Mouse (Mus musculus) bone marrow, adult 2 months (tissue): ENCODE measurements around the gene Usf1. TPM values are rescaled to one million over a fixed set of nuclear protein-coding genes. Genes with fewer than 3 reads are reported as not detected.
A peak's percentile ranks its signal among the peaks of the same experiment; 100 is the strongest.

Source experiments
- H3K27ac ChIP-seq: fragments of 200-500 bp; 2 replicates; pipeline ENCODE4 v1.5.1; 2012; ENCODE audit warnings: low read depth, mild to moderate bottlenecking, control low read depth, inconsistent platforms, low read length; ENCODE audit not compliant: control insufficient read depth, poor library complexity, insufficient read depth
- H3K4me1 ChIP-seq: fragments of 200-500 bp; 2 replicates; pipeline ENCODE4 v1.6.1; 2011; ENCODE audit warnings: low read length; ENCODE audit not compliant: control insufficient read depth, insufficient read depth
- H3K4me3 ChIP-seq: fragments of 200-500 bp; replicated peaks from 2 replicates; pipeline ENCODE3; 2011; ENCODE audit warnings: mild to moderate bottlenecking, low read depth, low read length, control low read depth; ENCODE audit not compliant: control insufficient read depth
- CTCF ChIP-seq: fragments of 200-500 bp; IDR thresholded peaks from 2 replicates; pipeline ENCODE4 v1.5.1; 2011; ENCODE audit warnings: low read length, control low read depth; ENCODE audit not compliant: control insufficient read depth, insufficient read depth
- POLR2A ChIP-seq: fragments of 200-500 bp; IDR thresholded peaks from 2 replicates; pipeline ENCODE4 v1.6.1; 2011; ENCODE audit warnings: low read depth, mild to moderate bottlenecking, control low read depth, low read length, borderline replicate concordance; ENCODE audit not compliant: control insufficient read depth
- WGBS: fragments of 180-500 bp; shearing (Covaris S2); methylation state at CpG from one replicate; pipeline ENCODE4 v1.1.7; 2018; 5-methylcytosine and 5-hydroxymethylcytosine counted together
- polyA plus RNA-seq: library from polyadenylated mRNA; stranded (reverse); fragments of >200 nt; gene quantifications from 2 replicates; pipeline ENCODE4 v1.2.4, GENCODE M21; 2011; ENCODE audit warnings: low replicate concordance; ENCODE audit not compliant: missing spikeins, insufficient read depth, insufficient read length

The Usf1 gene
- polyA plus RNA-seq, 1 experiment: 92.2 TPM

DNA sequence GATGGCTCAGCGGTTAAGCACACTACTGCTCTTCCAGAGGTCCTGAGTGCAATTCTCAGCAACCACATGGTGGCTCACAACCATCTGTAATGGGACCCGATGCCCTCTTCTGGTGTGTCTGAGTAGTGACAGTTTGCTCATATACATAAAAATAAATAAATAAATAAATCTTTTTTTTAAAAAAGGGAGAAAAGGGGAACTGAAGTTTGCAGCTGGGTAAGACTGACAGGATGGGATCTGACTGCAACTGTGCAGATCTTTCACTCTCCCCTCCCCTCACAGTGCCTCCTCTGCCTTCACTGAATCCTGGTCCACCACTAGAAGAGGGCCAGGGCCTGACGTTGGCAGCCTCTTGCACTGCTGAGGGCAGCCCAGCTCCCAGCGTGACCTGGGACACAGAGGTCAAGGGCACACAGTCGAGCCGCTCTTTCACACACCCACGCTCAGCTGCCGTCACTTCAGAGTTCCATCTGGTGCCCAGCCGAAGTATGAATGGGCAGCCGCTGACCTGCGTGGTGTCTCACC is 29.0 kb upstream of the Usf1 start:
- peaks cover 2% of the 10 kb centered on the region; the same call in 1 of the 2 replicates for H3K4me1 ChIP-seq
- 71% methylated on average over 11 of the region's 11 CpGs for WGBS
- H3K4me3 ChIP-seq: no peak overlapping the region
- H3K27ac ChIP-seq: no peak overlapping the region
- TF ChIP-seq POLR2A (no peak), CTCF (no peak)

GRCm38 (mm10) chr1:171384361-171384760 is 26.8 kb upstream of the Usf1 start:
- TF ChIP-seq POLR2A: no peak
- TF ChIP-seq CTCF: no peak
- H3K4me3 ChIP-seq: no peak overlapping the region
- H3K27ac ChIP-seq: no peak overlapping the region
- WGBS: 80% methylated on average over 9 of the region's 9 CpGs
- peaks cover 2% of the 10 kb centered on the region; the same call in 1 of the 2 replicates for H3K4me1 ChIP-seq

DNA sequence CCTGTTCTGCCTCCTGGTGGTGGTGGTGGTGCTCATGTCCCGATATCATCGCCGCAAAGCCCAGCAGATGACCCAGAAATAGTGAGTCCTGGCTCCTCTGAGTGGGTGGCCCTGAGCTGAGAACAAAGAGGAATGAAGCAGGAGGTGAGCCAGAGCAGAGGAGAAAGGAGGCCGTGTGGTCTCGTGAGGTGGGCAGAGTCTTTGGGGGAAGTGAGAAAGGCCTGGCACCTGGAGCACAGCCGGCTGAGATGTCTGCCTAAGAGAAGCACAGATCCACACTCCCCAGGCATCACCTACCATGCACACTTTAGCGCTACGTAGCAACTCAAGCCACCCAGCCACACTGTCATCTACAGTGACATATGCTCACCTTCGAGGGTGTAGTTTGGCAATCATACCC is 25.9 kb upstream of the Usf1 start:
- Histone ChIP-seq H3K4me3 (no peak overlapping the region), H3K4me1 (peaks cover 2% of the 10 kb centered on the region; the same call in 1 of the 2 replicates), H3K27ac (no peak overlapping the region)
- no peak for TF ChIP-seq CTCF
- TF ChIP-seq POLR2A: no peak
- WGBS: 76% methylated on average over 9 of the region's 9 CpGs

- WGBS: 55% methylated on average over 6 of the region's 6 CpGs
Measured at GRCm38 (mm10) chr1:171387099-171387498, 24.0 kb upstream of the Usf1 start.

GRCm38 (mm10) chr1:171388376-171389102 is 22.6 kb upstream of the Usf1 start, which contains the start of gene Arhgap30:
TSS of gene Arhgap30 (plus strand) at chr1:171388954.
- TF ChIP-seq CTCF (no peak), POLR2A (peak; percentile 93)
- no peaks in the 10 kb centered on the region; the same call in 1 of the 2 replicates for H3K4me1 ChIP-seq
- peak within 1 kb of the TSS; percentile 87 for H3K4me3 ChIP-seq
- peak within 1 kb of the TSS; percentile 95 for H3K27ac ChIP-seq
- 4% methylated on average over 15 of the region's 15 CpGs for WGBS

More at GRCm38 (mm10) chr1:171387099-171387498, 24.0 kb upstream of the Usf1 start:
- H3K4me3 ChIP-seq: no peak overlapping the region
- H3K27ac ChIP-seq: no peak overlapping the region
- H3K4me1 ChIP-seq: peaks cover 2% of the 10 kb centered on the region; the same call in 1 of the 2 replicates
- TF ChIP-seq CTCF (peak; percentile 51), POLR2A (no peak)

DNA sequence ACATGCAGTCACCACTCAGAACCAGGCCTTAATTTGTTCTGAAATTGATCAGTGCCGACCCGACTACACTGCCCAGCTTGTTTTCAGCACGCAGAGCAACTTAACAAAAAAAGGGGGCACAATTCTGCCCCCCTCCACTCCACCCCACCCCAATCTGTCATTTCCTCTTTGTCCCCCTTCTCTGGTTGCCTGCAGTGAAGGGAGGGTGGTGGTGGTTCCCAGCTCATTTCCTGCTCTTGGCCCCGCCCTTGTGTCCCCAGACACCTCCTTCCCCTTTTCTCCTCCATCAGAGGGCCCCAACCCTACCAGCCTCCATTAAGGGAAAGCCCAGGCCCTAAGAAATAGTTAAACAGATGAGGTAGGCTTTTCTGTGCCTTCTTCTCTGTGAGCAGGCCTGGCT is 21.0 kb upstream of the Usf1 start:
- 0% methylated on average over 4 of the region's 4 CpGs for WGBS
- TF ChIP-seq CTCF (no peak), POLR2A (no peak)
- Histone ChIP-seq H3K4me3 (peak overlapping the region; percentile 87), H3K27ac (peak overlapping the region; percentile 95), H3K4me1 (no peaks in the 10 kb centered on the region; the same call in 1 of the 2 replicates)

DNA sequence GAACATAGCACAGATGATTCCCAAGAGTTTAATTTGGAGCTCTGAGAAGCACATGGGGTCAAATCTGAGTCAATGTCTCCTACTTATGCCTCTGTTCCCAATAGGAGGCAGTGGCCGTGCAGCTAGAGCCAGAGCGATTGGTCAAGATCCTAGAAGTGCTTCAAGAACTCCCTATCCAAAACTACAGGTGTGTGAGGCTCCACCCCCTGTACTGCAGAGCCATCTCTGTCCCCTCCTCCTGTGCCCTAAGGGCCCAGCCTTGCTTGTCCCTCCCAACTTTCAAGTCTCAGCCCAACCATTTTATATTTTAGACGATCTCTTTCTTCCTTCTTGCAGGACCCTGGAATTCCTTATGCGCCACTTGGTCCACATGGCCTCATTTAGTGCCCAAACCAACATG is 9.3 kb upstream of the Usf1 start:
- Histone ChIP-seq H3K4me1 (no peaks in the 10 kb centered on the region; the same call in none of the 2 replicates), H3K4me3 (no peak overlapping the region), H3K27ac (no peak overlapping the region)
- TF ChIP-seq CTCF: no peak
- TF ChIP-seq POLR2A: no peak
- 88% methylated on average over 4 of the region's 4 CpGs for WGBS

GRCm38 (mm10) chr1:171402991-171403390 is 8.1 kb upstream of the Usf1 start:
- Histone ChIP-seq H3K4me1 (no peaks in the 10 kb centered on the region; the same call in none of the 2 replicates), H3K4me3 (no peak overlapping the region), H3K27ac (no peak overlapping the region)
- WGBS: 80% methylated on average over 9 of the region's 9 CpGs
- TF ChIP-seq POLR2A (no peak), CTCF (no peak)

DNA sequence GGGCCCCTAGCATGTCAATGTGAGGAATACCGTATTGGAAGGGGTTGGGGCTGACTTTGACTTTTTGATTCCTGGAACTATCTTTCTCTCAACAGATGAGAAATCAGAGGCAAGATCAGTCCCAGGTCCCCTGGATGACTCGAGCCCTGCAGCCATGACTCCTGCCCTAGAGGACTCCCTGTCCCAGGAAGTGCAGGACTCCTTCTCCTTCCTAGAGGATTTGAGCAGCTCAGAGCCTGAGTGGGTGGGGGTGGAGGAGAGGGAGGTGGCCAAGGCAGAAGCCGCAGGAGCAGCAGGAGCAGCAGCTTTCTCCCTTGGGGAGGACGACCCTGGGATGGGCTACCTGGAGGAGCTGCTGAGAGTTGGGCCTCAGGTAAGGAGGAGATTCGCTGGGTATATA is 3.9 kb upstream of the Usf1 start:
- Histone ChIP-seq H3K4me1 (no peaks in the 10 kb centered on the region), H3K27ac (no peak overlapping the region), H3K4me3 (no peak overlapping the region)
- WGBS: 80% methylated on average over 5 of the region's 5 CpGs
- TF ChIP-seq CTCF (no peak), POLR2A (no peak)

DNA sequence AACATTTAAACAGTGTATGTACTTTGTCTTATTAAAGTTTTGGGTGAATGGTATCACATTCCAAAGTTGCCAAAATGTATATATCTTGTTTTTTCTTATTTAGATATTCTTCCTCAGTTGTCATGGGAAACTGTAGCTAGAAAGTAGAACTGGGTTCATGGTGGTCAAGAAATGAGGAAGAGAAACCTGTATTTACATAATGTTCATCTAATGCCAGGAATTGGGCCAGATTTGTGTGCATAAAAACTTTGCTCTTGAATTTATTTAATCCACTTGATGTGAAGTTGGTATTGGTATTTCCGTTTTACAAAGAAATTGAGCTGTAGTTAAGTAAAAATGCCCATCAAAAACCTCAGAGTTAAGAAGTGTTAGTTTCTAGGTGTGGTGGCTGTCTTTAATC is 882 bp upstream of the Usf1 start:
- peaks cover 1% of the 10 kb centered on the region for H3K4me1 ChIP-seq
- H3K4me3 ChIP-seq: no peak overlapping the region
- TF ChIP-seq POLR2A: no peak
- no peak for TF ChIP-seq CTCF
- no peak overlapping the region for H3K27ac ChIP-seq
- WGBS: 74% methylated on average over 1 of the region's 1 CpGs
